Mouse (Mus musculus) adrenal gland, adult 8-10 months (tissue): ENCODE measurements around the gene Dhtkd1. TPM values are rescaled to one million over a fixed set of nuclear protein-coding genes. Genes with fewer than 3 reads are reported as not detected.

Experiments used
- total RNA-seq, 4 experiments: library from RNA; stranded (reverse); gene quantifications; 2 replicates each; pipeline ENCODE4 v1.2.4; 2022

Gene Dhtkd1
- total RNA-seq, 4 experiments from 2014 or later, result 12.2 to 23.6 (median 16.3) TPM

Other genes with a start within 250 kb of the Dhtkd1 start
- 10 to 100 TPM in 2 of 4 experiments, 1 to 10 TPM in 2; 7.3 to 13.2 (median 10.9) TPM for gene Camk1d, start 228.3 kb downstream of the Dhtkd1 start, total RNA-seq
- gene Nudt5, start 97.8 kb downstream of the Dhtkd1 start, total RNA-seq, result 10 to 100 TPM; 34.7 to 42.0 (median 38.7) TPM
- 100 to 1,000 TPM; 138 to 175 (median 140) TPM for gene Cdc123, start 97.6 kb downstream of the Dhtkd1 start, total RNA-seq
- 1 to 10 TPM in 3 of 4 experiments, not detected in 1; 1.1 to 1.4 (median 1.3) TPM for gene Gm13199, start 79.9 kb downstream of the Dhtkd1 start, total RNA-seq
- 10 to 100 TPM; 33.2 to 71.0 (median 47.7) TPM for gene Sec61a2, start 47.4 kb downstream of the Dhtkd1 start, total RNA-seq
- 10 to 100 TPM; 22.7 to 33.4 (median 28.6) TPM for gene Upf2, start 8.7 kb upstream of the Dhtkd1 start, total RNA-seq
- gene Proser2, start 187.4 kb upstream of the Dhtkd1 start, total RNA-seq, result 10 to 100 TPM; 15.6 to 19.0 (median 17.1) TPM